Mouse (Mus musculus) embryonic fibroblast, embryonic 13.5 days (primary cell): ENCODE measurements around the gene Prima1. TPM values are rescaled to one million over a fixed set of nuclear protein-coding genes. Genes with fewer than 3 reads are reported as not detected.

Source experiments
- H3K27ac ChIP-seq: 2 replicates; pipeline ENCODE4 v1.5.1; 2012; ENCODE audit warnings: low read length, control low read depth, inconsistent platforms; ENCODE audit not compliant: insufficient read depth
- H3K4me1 ChIP-seq: 2 replicates; pipeline ENCODE4 v1.6.1; 2011; ENCODE audit warnings: low read length; ENCODE audit not compliant: control insufficient read depth, insufficient read depth
- H3K4me3 ChIP-seq: 2 replicates; pipeline ENCODE4 v1.5.1; 2011; ENCODE audit warnings: mild to moderate bottlenecking, control low read depth, low read length; ENCODE audit not compliant: insufficient read depth
- CTCF ChIP-seq: IDR thresholded peaks from 2 replicates; pipeline ENCODE4 v1.5.1; 2011; ENCODE audit warnings: mild to moderate bottlenecking, control low read depth, low read length, moderate library complexity, borderline replicate concordance; ENCODE audit not compliant: insufficient read depth
- POLR2A ChIP-seq: IDR thresholded peaks from 2 replicates; pipeline ENCODE4 v1.6.1; 2011; ENCODE audit warnings: low read depth, mild to moderate bottlenecking, control low read depth, low read length, moderate library complexity
- polyA plus RNA-seq: library from polyadenylated mRNA; stranded (reverse); fragments of >200 nt; gene quantifications from 2 replicates; pipeline ENCODE4 v1.2.4, GENCODE M21; 2011; ENCODE audit warnings: low read depth; ENCODE audit not compliant: missing spikeins, insufficient read length

Gene Prima1
- polyA plus RNA-seq, 1 experiment: not detected

- Histone ChIP-seq H3K27ac (no peak overlapping the region), H3K4me3 (no peak overlapping the region), H3K4me1 (0 out of 2 replicates have a peak, but pooled peaks cover 2% of the 10 kb centered on the region)
- TF ChIP-seq POLR2A (no peak), CTCF (no peak)
These were observed 6.1 kb downstream of the Prima1 start for GRCm38 (mm10) chr12:103235856-103236255.

- 0 out of 2 replicates have a peak, but pooled peaks cover 2% of the 10 kb centered on the region for H3K4me1 ChIP-seq
- no peak overlapping the region for H3K27ac ChIP-seq
- TF ChIP-seq POLR2A (no peak), CTCF (no peak)
- H3K4me3 ChIP-seq: no peak overlapping the region
These were observed 6.7 kb downstream of the Prima1 start for GRCm38 (mm10) chr12:103235251-103235650.

- no peak overlapping the region for H3K4me3 ChIP-seq
- no peak for TF ChIP-seq CTCF
- TF ChIP-seq POLR2A: no peak
- no peaks in the 10 kb centered on the region for H3K4me1 ChIP-seq
- H3K27ac ChIP-seq: no peak overlapping the region
These were observed 12.9 kb downstream of the Prima1 start for GRCm38 (mm10) chr12:103229058-103229457.

GRCm38 (mm10) chr12:103226121-103226520 lies 15.8 kb downstream of the Prima1 start:
- Histone ChIP-seq H3K4me1 (no peaks in the 10 kb centered on the region), H3K27ac (no peak overlapping the region), H3K4me3 (no peak overlapping the region)
- TF ChIP-seq POLR2A: no peak
- TF ChIP-seq CTCF: no peak

GRCm38 (mm10) chr12:103223671-103224070 lies 18.3 kb downstream of the Prima1 start:
- H3K4me3 ChIP-seq: no peak overlapping the region
- H3K4me1 ChIP-seq: no peaks in the 10 kb centered on the region
- TF ChIP-seq POLR2A: no peak
- TF ChIP-seq CTCF: no peak
- no peak overlapping the region for H3K27ac ChIP-seq

- no peak overlapping the region for H3K4me3 ChIP-seq
- H3K4me1 ChIP-seq: no peaks in the 10 kb centered on the region
- no peak overlapping the region for H3K27ac ChIP-seq
- TF ChIP-seq CTCF: no peak
- TF ChIP-seq POLR2A: no peak
These were observed 25.9 kb downstream of the Prima1 start for GRCm38 (mm10) chr12:103215877-103216610.

GRCm38 (mm10) chr12:103214797-103215196 lies 27.2 kb downstream of the Prima1 start:
- no peak overlapping the region for H3K4me3 ChIP-seq
- H3K4me1 ChIP-seq: no peaks in the 10 kb centered on the region
- H3K27ac ChIP-seq: no peak overlapping the region
- TF ChIP-seq POLR2A: no peak
- no peak for TF ChIP-seq CTCF

- no peak for TF ChIP-seq CTCF
- TF ChIP-seq POLR2A: no peak
These were observed 27.7 kb downstream of the Prima1 start for GRCm38 (mm10) chr12:103214270-103214669.

GRCm38 (mm10) chr12:103213591-103213990 lies 28.4 kb downstream of the Prima1 start:
- TF ChIP-seq CTCF: no peak
- TF ChIP-seq POLR2A: no peak
- Histone ChIP-seq H3K27ac (no peak overlapping the region), H3K4me3 (no peak overlapping the region), H3K4me1 (no peaks in the 10 kb centered on the region)

More at GRCm38 (mm10) chr12:103214270-103214669, 27.7 kb downstream of the Prima1 start:
- Histone ChIP-seq H3K4me3 (no peak overlapping the region), H3K4me1 (no peaks in the 10 kb centered on the region), H3K27ac (no peak overlapping the region)

GRCm38 (mm10) chr12:103211078-103211477 lies 30.9 kb downstream of the Prima1 start:
- Histone ChIP-seq H3K4me1 (no peaks in the 10 kb centered on the region), H3K27ac (no peak overlapping the region), H3K4me3 (no peak overlapping the region)
- TF ChIP-seq POLR2A (no peak), CTCF (no peak)
